Mouse (Mus musculus): ENCODE data around the gene Etv4. TPM values are rescaled to one million over a fixed set of nuclear protein-coding genes. Genes with fewer than 3 reads are reported as not detected.

Gene Etv4
- polyA plus RNA-seq, 1 experiment from 2014 or later, result 8.7 TPM

DNA sequence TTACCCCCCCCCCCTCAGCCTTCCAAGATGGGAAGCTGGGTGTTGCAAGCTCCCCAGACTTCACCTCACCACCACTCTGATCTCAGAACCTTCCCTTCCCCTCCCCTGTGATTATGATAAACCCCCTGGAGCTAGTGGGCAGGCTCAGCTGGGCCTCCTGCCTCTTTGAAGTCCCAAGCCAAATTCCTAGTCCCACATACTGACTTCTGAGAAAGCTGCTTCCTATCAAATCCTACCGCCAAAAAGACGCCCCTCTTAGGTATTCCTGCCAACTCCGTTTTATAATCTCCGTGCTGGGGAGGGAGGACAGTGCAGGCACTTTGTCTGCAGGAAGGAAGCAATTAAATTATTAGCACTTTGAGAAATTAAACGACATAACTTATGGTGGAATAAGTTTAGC is 16.2 kb upstream of the Etv4 start:
- no peak overlapping the region for H3K9ac ChIP-seq (ENCODE audit: low read depth, low read length)
- H3K4me2 ChIP-seq, result no peak overlapping the region
- 3% methylated on average over 5 of the region's 5 CpGs for WGBS (ENCODE audit: insufficient replicate concordance)

GRCm38 (mm10) chr11:101798083-101798482 is 12.9 kb upstream of the Etv4 start:
- WGBS (ENCODE audit: insufficient replicate concordance), result 38% methylated on average over 8 of the region's 8 CpGs
- no peak overlapping the region for H3K27ac ChIP-seq (ENCODE audit: low read depth, low read length)

More for the DNA sequence above, 16.2 kb upstream of the Etv4 start:
- H3K9me3 ChIP-seq (replicated peaks; ENCODE audit: control insufficient read depth, low read length), result no peaks in the 10 kb centered on the region
- no peak for ATAC-seq (replicated peaks; ENCODE audit: insufficient number of reproducible peaks, low FRiP score, low TSS enrichment)
- H3K36me3 ChIP-seq (ENCODE audit: control insufficient read depth, insufficient read depth, low read length), result no peaks in the 10 kb centered on the region
- no peaks in the 10 kb centered on the region for H3K27me3 ChIP-seq (ENCODE audit: control insufficient read depth, insufficient read depth, low read length)
- no peak overlapping the region for H3K4me3 ChIP-seq (ENCODE audit: low read depth, low read length)
- H3K4me1 ChIP-seq (ENCODE audit: control insufficient read depth, insufficient read depth, low read length), result 0 out of 2 replicates have a peak, but pooled peaks cover 3% of the 10 kb centered on the region
- no peak overlapping the region for H3K27ac ChIP-seq (ENCODE audit: low read depth, low read length)

DNA sequence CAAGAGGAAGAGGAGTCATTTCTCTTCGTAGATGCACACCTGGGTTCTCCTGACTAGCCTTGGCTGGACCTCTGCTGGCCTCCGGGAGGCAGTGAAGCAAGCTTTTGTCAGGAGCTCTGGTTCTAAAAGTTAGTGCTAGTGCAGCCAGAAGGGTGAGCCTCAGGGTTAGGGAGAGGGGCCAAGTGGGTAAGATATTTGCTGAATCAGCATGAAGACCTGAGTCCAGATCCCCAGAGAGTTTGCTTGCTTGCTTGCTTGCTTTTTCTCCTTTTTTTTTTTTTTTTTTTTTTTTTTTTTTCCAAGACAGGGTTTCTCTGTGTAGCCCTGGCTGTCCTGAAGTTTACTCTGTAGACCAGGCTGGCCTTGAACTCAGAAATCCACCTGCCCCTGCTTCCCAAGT is 12.2 kb upstream of the Etv4 start:
- ATAC-seq (replicated peaks; ENCODE audit: insufficient number of reproducible peaks, low FRiP score, low TSS enrichment), result no peak
- H3K9ac ChIP-seq (ENCODE audit: low read depth, low read length), result no peak overlapping the region
- H3K4me2 ChIP-seq, result no peak overlapping the region
- H3K27ac ChIP-seq (ENCODE audit: low read depth, low read length), result no peak overlapping the region
- no peaks in the 10 kb centered on the region for H3K36me3 ChIP-seq (ENCODE audit: control insufficient read depth, insufficient read depth, low read length)
- 0 out of 2 replicates have a peak, but pooled peaks cover 3% of the 10 kb centered on the region for H3K4me1 ChIP-seq (ENCODE audit: control insufficient read depth, insufficient read depth, low read length)
- no peaks in the 10 kb centered on the region for H3K27me3 ChIP-seq (ENCODE audit: control insufficient read depth, insufficient read depth, low read length)
- H3K4me3 ChIP-seq (ENCODE audit: low read depth, low read length), result no peak overlapping the region
- 79% methylated on average over 2 of the region's 2 CpGs for WGBS (ENCODE audit: insufficient replicate concordance)
- H3K9me3 ChIP-seq (replicated peaks; ENCODE audit: control insufficient read depth, low read length), result no peaks in the 10 kb centered on the region

More at GRCm38 (mm10) chr11:101798083-101798482, 12.9 kb upstream of the Etv4 start:
- H3K36me3 ChIP-seq (ENCODE audit: control insufficient read depth, insufficient read depth, low read length), result no peaks in the 10 kb centered on the region
- no peaks in the 10 kb centered on the region for H3K9me3 ChIP-seq (replicated peaks; ENCODE audit: control insufficient read depth, low read length)
- H3K4me1 ChIP-seq (ENCODE audit: control insufficient read depth, insufficient read depth, low read length), result 0 out of 2 replicates have a peak, but pooled peaks cover 3% of the 10 kb centered on the region
- ATAC-seq (replicated peaks; ENCODE audit: insufficient number of reproducible peaks, low FRiP score, low TSS enrichment), result no peak
- no peak overlapping the region for H3K4me2 ChIP-seq
- no peak overlapping the region for H3K9ac ChIP-seq (ENCODE audit: low read depth, low read length)
- H3K4me3 ChIP-seq (ENCODE audit: low read depth, low read length), result no peak overlapping the region
- H3K27me3 ChIP-seq (ENCODE audit: control insufficient read depth, insufficient read depth, low read length), result no peaks in the 10 kb centered on the region

GRCm38 (mm10) chr11:101790811-101791526 is 5.8 kb upstream of the Etv4 start:
- Histone ChIP-seq H3K9me3 (replicated peaks; ENCODE audit: control insufficient read depth, low read length) (no peaks in the 10 kb centered on the region), H3K27ac (ENCODE audit: low read depth, low read length) (peak overlapping the region; percentile 92), H3K9ac (ENCODE audit: low read depth, low read length) (peak overlapping the region; percentile 47), H3K4me1 (ENCODE audit: control insufficient read depth, insufficient read depth, low read length) (peaks cover 14% of the 10 kb centered on the region), H3K4me2 (peak overlapping the region; percentile 54), H3K27me3 (ENCODE audit: control insufficient read depth, insufficient read depth, low read length) (peaks cover 12% of the 10 kb centered on the region), H3K36me3 (ENCODE audit: control insufficient read depth, insufficient read depth, low read length) (no peaks in the 10 kb centered on the region), H3K4me3 (ENCODE audit: low read depth, low read length) (peak overlapping the region; percentile 10; the same call in 1 of the 2 replicates)
- 30% methylated on average over 19 of the region's 19 CpGs for WGBS (ENCODE audit: insufficient replicate concordance)
- peak; percentile 43; the same call in 1 of the 2 replicates for ATAC-seq (replicated peaks; ENCODE audit: insufficient number of reproducible peaks, low FRiP score, low TSS enrichment)

DNA sequence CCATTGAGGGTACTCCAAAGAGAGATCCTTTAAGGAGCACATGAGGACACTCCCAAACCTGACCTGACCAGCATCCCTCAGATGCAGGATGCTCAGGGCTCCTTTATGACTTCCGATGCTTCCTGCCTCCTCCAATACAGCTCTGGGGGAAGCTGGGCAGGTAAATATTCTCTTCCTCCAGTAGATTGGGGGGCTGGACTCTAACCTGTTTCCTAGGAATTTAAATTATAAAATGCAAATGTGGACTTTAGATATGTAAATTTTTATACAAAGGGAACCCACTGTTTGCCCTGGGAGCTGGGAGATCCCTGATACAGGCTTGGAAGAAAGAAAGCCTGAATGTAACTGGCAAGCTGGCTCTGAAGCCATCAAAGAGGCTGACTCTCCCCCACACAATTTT is 2.3 kb upstream of the Etv4 start:
- Histone ChIP-seq H3K27ac (ENCODE audit: low read depth, low read length) (no peak overlapping the region), H3K36me3 (ENCODE audit: control insufficient read depth, insufficient read depth, low read length) (no peaks in the 10 kb centered on the region), H3K9me3 (replicated peaks; ENCODE audit: control insufficient read depth, low read length) (no peaks in the 10 kb centered on the region), H3K4me2 (no peak overlapping the region), H3K4me1 (ENCODE audit: control insufficient read depth, insufficient read depth, low read length) (peaks cover 27% of the 10 kb centered on the region), H3K27me3 (ENCODE audit: control insufficient read depth, insufficient read depth, low read length) (peaks cover 43% of the 10 kb centered on the region), H3K9ac (ENCODE audit: low read depth, low read length) (no peak overlapping the region), H3K4me3 (ENCODE audit: low read depth, low read length) (no peak overlapping the region)
- no peak for ATAC-seq (replicated peaks; ENCODE audit: insufficient number of reproducible peaks, low FRiP score, low TSS enrichment)
- WGBS (ENCODE audit: insufficient replicate concordance), result 82% methylated on average over 1 of the region's 1 CpGs

DNA sequence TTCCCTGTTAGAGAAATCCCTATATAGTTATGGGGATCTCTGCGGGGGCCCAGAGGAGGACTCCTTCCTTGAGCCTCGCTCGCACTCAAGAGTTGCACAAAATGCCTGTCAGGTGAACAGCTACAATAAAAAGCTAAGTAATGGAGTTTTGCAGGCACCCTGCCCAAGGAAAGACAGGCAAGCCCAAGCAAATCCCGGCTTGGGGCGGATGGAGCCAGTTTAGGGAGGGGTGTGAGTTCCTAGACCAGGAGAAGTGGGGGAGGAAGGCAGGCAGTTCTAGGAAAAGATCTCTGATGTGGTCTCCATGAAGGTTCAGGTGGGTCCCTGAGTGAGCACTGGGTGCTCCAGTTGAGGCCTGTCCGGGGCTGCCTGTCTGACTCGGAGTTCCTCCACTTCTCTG is 1.5 kb upstream of the Etv4 start:
- Histone ChIP-seq H3K4me1 (ENCODE audit: control insufficient read depth, insufficient read depth, low read length) (peaks cover 27% of the 10 kb centered on the region), H3K9me3 (replicated peaks; ENCODE audit: control insufficient read depth, low read length) (no peaks in the 10 kb centered on the region), H3K4me2 (no peak overlapping the region), H3K27me3 (ENCODE audit: control insufficient read depth, insufficient read depth, low read length) (peaks cover 51% of the 10 kb centered on the region), H3K4me3 (ENCODE audit: low read depth, low read length) (no peak overlapping the region), H3K36me3 (ENCODE audit: control insufficient read depth, insufficient read depth, low read length) (no peaks in the 10 kb centered on the region), H3K27ac (ENCODE audit: low read depth, low read length) (no peak overlapping the region), H3K9ac (ENCODE audit: low read depth, low read length) (no peak overlapping the region)
- no peak for ATAC-seq (replicated peaks; ENCODE audit: insufficient number of reproducible peaks, low FRiP score, low TSS enrichment)
- 64% methylated on average over 7 of the region's 7 CpGs for WGBS (ENCODE audit: insufficient replicate concordance)

DNA sequence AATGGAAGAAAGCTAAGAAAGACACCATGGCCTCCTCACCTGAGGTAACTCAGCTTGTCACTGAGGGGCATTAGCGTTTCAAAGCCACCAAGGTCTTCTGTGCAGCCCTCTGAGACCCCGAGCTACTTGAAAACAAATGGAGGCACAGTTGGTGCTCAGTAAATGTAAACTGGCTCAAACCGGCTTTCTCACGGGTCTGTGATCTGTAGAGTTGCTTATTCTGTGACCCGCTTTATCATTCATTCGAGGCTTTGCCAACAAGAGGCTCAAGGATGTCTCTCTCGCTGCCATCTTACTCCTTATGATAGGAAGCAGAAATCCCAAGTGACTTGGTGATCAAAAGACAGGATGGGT is 658 bp upstream of the Etv4 start:
- Histone ChIP-seq H3K4me1 (ENCODE audit: control insufficient read depth, insufficient read depth, low read length) (peaks cover 25% of the 10 kb centered on the region), H3K9ac (ENCODE audit: low read depth, low read length) (0 out of 2 replicates have a peak overlapping the region, but pooled peaks have one; percentile 48), H3K4me2 (peak overlapping the region; percentile 97), H3K4me3 (ENCODE audit: low read depth, low read length) (peak overlapping the region; percentile 65), H3K27ac (ENCODE audit: low read depth, low read length) (no peak overlapping the region), H3K27me3 (ENCODE audit: control insufficient read depth, insufficient read depth, low read length) (peaks cover 52% of the 10 kb centered on the region), H3K9me3 (replicated peaks; ENCODE audit: control insufficient read depth, low read length) (no peaks in the 10 kb centered on the region), H3K36me3 (ENCODE audit: control insufficient read depth, insufficient read depth, low read length) (no peaks in the 10 kb centered on the region)
- 7% methylated on average over 7 of the region's 7 CpGs for WGBS (ENCODE audit: insufficient replicate concordance)
- ATAC-seq (replicated peaks; ENCODE audit: insufficient number of reproducible peaks, low FRiP score, low TSS enrichment), result no peak

DNA sequence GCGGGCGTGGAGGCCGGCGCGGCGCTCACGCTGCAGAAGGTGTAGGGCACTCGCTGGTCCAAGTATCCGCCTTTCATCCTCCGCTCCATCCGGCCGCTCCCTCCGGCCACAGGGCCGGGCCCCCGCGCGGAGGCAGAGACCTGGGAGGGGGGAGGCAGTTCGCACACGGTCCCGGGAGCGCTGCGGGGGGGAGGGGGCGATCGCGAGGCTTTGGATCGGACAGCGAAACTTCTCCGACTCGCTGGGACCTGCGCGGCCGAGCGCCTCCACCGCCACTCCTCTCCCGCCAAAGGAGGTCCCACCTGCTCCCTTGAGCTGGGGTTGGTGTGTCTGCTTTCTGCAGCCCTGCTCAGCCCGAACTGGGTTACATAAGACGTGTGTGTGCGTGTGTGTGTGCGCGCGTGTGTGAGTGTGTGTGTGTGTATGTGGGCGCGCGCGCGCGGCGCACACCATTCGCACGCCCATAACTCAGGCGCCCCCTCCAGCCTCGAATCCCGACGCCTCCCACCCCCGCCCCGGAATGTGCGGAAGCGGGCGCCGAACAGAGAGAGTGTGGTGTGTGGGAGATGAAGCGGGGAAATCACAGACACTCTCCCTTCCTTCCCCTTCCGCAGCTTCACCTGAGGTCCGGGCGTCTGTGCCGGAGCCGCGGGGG is 556 bp downstream of the Etv4 start:
- 0% methylated on average over 59 of the region's 67 CpGs for WGBS (ENCODE audit: insufficient replicate concordance)
- H3K4me1 ChIP-seq (ENCODE audit: control insufficient read depth, insufficient read depth, low read length), result peaks cover 16% of the 10 kb centered on the region; the same call in 1 of the 2 replicates
- H3K27ac ChIP-seq (ENCODE audit: low read depth, low read length), result peak overlapping the region; percentile 76
- H3K9me3 ChIP-seq (replicated peaks; ENCODE audit: control insufficient read depth, low read length), result no peaks in the 10 kb centered on the region
- H3K9ac ChIP-seq (ENCODE audit: low read depth, low read length), result peak overlapping the region; percentile 77
- peak overlapping the region; percentile 97 for H3K4me2 ChIP-seq
- H3K4me3 ChIP-seq (ENCODE audit: low read depth, low read length), result peak overlapping the region; percentile 65
- H3K27me3 ChIP-seq (ENCODE audit: control insufficient read depth, insufficient read depth, low read length), result peaks cover 52% of the 10 kb centered on the region
- peak; percentile 41; the same call in 1 of the 2 replicates for ATAC-seq (replicated peaks; ENCODE audit: insufficient number of reproducible peaks, low FRiP score, low TSS enrichment)
- H3K36me3 ChIP-seq (ENCODE audit: control insufficient read depth, insufficient read depth, low read length), result no peaks in the 10 kb centered on the region

Data from heart, embryonic 11.5 days (tissue).